Mouse (Mus musculus) embryonic facial prominence, embryonic 14.5 days (tissue): ENCODE measurements at regions not wholly inside any gene's neighbourhood (a gene's known extent, or its start where the extent isn't known, plus 50 kb on each side); places are given as distances from the start of the nearest gene placed in this dataset.

Experiments
- ATAC-seq: fragments of 200-750 bp; cut with Nextera tagmentation; 2 replicates; pipeline ENCODE4 v1.8.0; 2017; ENCODE audit warnings: low read depth, moderate number of reproducible peaks, moderate TSS enrichment
- DNase-seq: peaks from one replicate; pipeline ENCODE4 v3.0.0-alpha.2; 2015; ENCODE audit warnings: low spot score
- H3K27ac ChIP-seq: fragments of 300-500 bp; sonication (generic); replicated peaks from 2 replicates; pipeline ENCODE4 v1.5.1; 2014; ENCODE audit warnings: low read depth, mild to moderate bottlenecking, low read length, moderate library complexity
- H3K27me3 ChIP-seq: fragments of 300-500 bp; sonication (generic); replicated peaks from 2 replicates; pipeline ENCODE4 v1.6.1; 2014; ENCODE audit warnings: low read length; ENCODE audit not compliant: control insufficient read depth, insufficient read depth
- H3K36me3 ChIP-seq: fragments of 300-500 bp; sonication (generic); 2 replicates; pipeline ENCODE4 v1.6.1; 2014; ENCODE audit warnings: low read length, mixed read lengths; ENCODE audit not compliant: control insufficient read depth, insufficient read depth
- H3K4me1 ChIP-seq: fragments of 300-500 bp; sonication (generic); 2 replicates; pipeline ENCODE4 v1.6.1; 2014; ENCODE audit warnings: antibody characterized with exemption, low read length; ENCODE audit not compliant: control insufficient read depth, insufficient read depth
- H3K4me2 ChIP-seq: fragments of 300-500 bp; sonication (generic); 2 replicates; pipeline ENCODE4 v1.6.1; 2014; ENCODE audit warnings: low read depth, mild to moderate bottlenecking, low read length, moderate library complexity, mixed read lengths
- H3K4me3 ChIP-seq: fragments of 300-500 bp; sonication (generic); 2 replicates; pipeline ENCODE4 v1.5.1; 2014; ENCODE audit warnings: low read depth, mild to moderate bottlenecking, low read length
- H3K9ac ChIP-seq: fragments of 300-500 bp; sonication (generic); 2 replicates; pipeline ENCODE4 v1.6.1; 2014; ENCODE audit warnings: low read depth, mild to moderate bottlenecking, low read length, moderate library complexity, mixed read lengths
- H3K9me3 ChIP-seq: fragments of 300-500 bp; sonication (generic); 2 replicates; pipeline ENCODE4 v1.6.1; 2016; ENCODE audit warnings: low read length; ENCODE audit not compliant: control insufficient read depth
- WGBS: fragments of 180-500 bp; shearing (Covaris S2); extraction: QIAGEN DNeasy Blood & Tissue Kit; methylation state at CpG from one replicate; pipeline ENCODE4 v1.1.7; 2014; 5-methylcytosine and 5-hydroxymethylcytosine counted together

DNA sequence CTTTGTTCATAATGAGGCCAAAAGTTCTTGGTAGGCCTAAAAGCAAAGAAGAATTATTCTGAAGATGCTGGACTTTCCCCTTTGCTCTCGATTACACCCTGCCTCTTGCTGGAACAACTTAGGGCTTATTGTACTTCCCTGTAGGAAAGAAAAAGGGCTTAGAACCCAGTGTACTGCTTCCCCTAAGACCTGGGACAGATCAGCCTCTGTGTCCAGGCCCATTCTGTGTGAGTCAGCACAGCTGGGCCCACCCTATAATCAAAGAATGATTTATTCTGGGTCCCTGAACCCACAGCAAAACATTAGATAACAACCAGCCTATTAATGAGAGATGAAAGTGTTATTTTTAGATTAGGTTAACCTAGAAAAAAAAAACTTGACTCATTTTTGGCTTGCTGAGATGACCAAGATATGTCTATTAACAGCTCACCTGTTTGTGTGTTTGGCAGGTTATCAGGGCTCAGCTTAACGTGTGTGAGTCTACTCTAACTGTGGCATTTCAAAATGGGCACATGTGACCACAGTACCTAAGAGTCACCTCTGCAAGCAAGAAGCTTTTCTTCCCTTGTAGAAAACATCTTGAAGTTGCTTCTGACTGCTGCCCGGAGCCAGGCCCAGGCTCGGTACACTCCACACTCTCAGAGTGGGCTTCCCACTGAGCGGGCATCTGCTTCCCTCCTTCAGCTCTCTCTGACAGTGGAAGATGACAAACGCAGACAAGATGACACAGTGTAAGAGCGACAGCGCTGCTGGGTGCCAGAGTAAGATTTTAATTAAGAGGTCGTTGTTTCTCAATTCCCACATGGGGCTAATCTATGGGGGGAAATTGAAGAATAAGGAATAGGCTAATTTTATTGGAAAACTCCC is 115.9 kb upstream of the Foxq1 start:
- Histone ChIP-seq H3K9me3 (no peaks in the 10 kb centered on the region), H3K9ac (no peak overlapping the region), H3K4me1 (no peaks in the 10 kb centered on the region), H3K27me3 (no peaks in the 10 kb centered on the region), H3K27ac (no peak overlapping the region), H3K4me3 (no peak overlapping the region), H3K4me2 (no peak overlapping the region), H3K36me3 (no peaks in the 10 kb centered on the region)
- no peak for DNase-seq
- ATAC-seq = no peak
- 64% methylated on average over 9 of the region's 9 CpGs for WGBS

GRCm38 (mm10) chr13:31458883-31459282 is 97.1 kb upstream of the Foxq1 start:
- ATAC-seq (no peak), DNase-seq (peak; percentile 41)
- Histone ChIP-seq H3K27ac (no peak overlapping the region), H3K36me3 (no peaks in the 10 kb centered on the region), H3K4me1 (no peaks in the 10 kb centered on the region), H3K4me3 (no peak overlapping the region), H3K27me3 (no peaks in the 10 kb centered on the region), H3K4me2 (no peak overlapping the region), H3K9ac (no peak overlapping the region), H3K9me3 (no peaks in the 10 kb centered on the region)
- WGBS = 37% methylated on average over 2 of the region's 2 CpGs

DNA sequence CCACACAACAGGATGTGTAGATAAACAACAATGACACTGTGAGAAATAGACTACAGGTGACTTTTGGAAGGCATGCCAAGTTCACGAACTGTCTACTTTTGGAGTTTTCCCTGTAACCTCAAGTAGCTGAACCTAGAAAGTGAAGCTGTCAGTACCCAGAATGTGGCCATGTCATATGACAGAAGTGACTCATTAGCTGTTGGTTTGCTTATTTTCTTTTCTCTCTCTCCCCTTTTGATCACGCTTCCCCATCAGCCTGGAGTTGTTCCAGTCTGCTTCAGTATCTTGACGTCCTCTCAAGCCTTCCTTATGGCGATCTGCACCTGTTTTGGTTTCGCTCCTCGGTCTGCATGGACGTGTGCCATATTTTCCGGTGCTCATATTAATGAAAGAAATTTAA is 90.8 kb upstream of the Foxq1 start:
- no peak overlapping the region for H3K4me2 ChIP-seq
- no peaks in the 10 kb centered on the region for H3K27me3 ChIP-seq
- no peak overlapping the region for H3K4me3 ChIP-seq
- whole genome bisulfite sequencing = 75% methylated on average over 8 of the region's 8 CpGs
- H3K36me3 ChIP-seq = no peaks in the 10 kb centered on the region
- H3K27ac ChIP-seq = no peak overlapping the region
- ATAC-seq (no peak), DNase-seq (no peak)
- no peaks in the 10 kb centered on the region for H3K4me1 ChIP-seq
- H3K9ac ChIP-seq = no peak overlapping the region
- no peaks in the 10 kb centered on the region for H3K9me3 ChIP-seq

- no peak for DNase-seq
- Histone ChIP-seq H3K9ac (no peak overlapping the region), H3K27ac (no peak overlapping the region), H3K4me1 (no peaks in the 10 kb centered on the region), H3K4me2 (no peak overlapping the region), H3K9me3 (no peaks in the 10 kb centered on the region), H3K36me3 (no peaks in the 10 kb centered on the region), H3K27me3 (no peaks in the 10 kb centered on the region), H3K4me3 (no peak overlapping the region)
- 85% methylated on average over 4 of the region's 4 CpGs for WGBS
- no peak for ATAC-seq
These were observed 90.2 kb upstream of the Foxq1 start for GRCm38 (mm10) chr13:31465711-31466110.

- H3K9me3 ChIP-seq = no peaks in the 10 kb centered on the region
- H3K4me3 ChIP-seq = no peak overlapping the region
- no peak overlapping the region for H3K27ac ChIP-seq
- no peak overlapping the region for H3K9ac ChIP-seq
- H3K4me2 ChIP-seq = no peak overlapping the region
- no peaks in the 10 kb centered on the region for H3K27me3 ChIP-seq
- peak; percentile 17 for DNase-seq
- no peaks in the 10 kb centered on the region for H3K36me3 ChIP-seq
- ATAC-seq = no peak
- WGBS = 66% methylated on average over 3 of the region's 3 CpGs
- H3K4me1 ChIP-seq = no peaks in the 10 kb centered on the region
These were observed 87.8 kb upstream of the Foxq1 start for GRCm38 (mm10) chr13:31468131-31468530.

GRCm38 (mm10) chr13:31468983-31469382 is 87.0 kb upstream of the Foxq1 start:
- no peak for ATAC-seq
- Histone ChIP-seq H3K9me3 (no peaks in the 10 kb centered on the region), H3K4me2 (no peak overlapping the region), H3K36me3 (no peaks in the 10 kb centered on the region), H3K9ac (no peak overlapping the region), H3K4me3 (no peak overlapping the region), H3K27me3 (no peaks in the 10 kb centered on the region), H3K27ac (no peak overlapping the region), H3K4me1 (no peaks in the 10 kb centered on the region)
- no peak for DNase-seq
- WGBS = 61% methylated on average over 3 of the region's 3 CpGs

- WGBS = 78% methylated on average over 5 of the region's 5 CpGs
- no peaks in the 10 kb centered on the region for H3K36me3 ChIP-seq
- H3K9me3 ChIP-seq = no peaks in the 10 kb centered on the region
- H3K4me1 ChIP-seq = no peaks in the 10 kb centered on the region
- H3K9ac ChIP-seq = no peak overlapping the region
- DNase-seq (no peak), ATAC-seq (no peak)
- H3K4me2 ChIP-seq = no peak overlapping the region
- H3K4me3 ChIP-seq = no peak overlapping the region
- H3K27ac ChIP-seq = no peak overlapping the region
- no peaks in the 10 kb centered on the region for H3K27me3 ChIP-seq
These were observed 83.6 kb upstream of the Foxq1 start for GRCm38 (mm10) chr13:31472366-31472765.

DNA sequence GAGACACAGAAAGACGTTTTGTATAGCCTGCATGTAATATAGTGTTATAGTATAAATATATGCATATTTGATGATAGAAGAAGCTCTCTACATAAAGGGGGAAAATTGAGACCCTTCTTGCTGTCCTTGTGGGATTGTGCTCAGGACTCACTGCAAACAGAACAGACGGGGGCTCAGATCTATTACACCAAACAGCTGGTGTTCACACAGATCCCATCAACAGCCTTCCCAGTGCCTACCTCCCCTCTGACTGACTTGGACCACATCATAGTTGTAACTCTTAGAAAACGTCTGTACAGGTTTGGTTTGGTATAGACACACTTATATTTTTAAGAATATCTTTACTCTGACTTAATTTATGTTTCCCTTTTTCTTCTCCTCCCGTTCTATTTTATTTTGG is 83.1 kb upstream of the Foxq1 start:
- no peak overlapping the region for H3K4me2 ChIP-seq
- no peak overlapping the region for H3K4me3 ChIP-seq
- 61% methylated on average over 4 of the region's 4 CpGs for WGBS
- no peaks in the 10 kb centered on the region for H3K4me1 ChIP-seq
- ATAC-seq = no peak
- no peaks in the 10 kb centered on the region for H3K9me3 ChIP-seq
- H3K27ac ChIP-seq = no peak overlapping the region
- H3K27me3 ChIP-seq = no peaks in the 10 kb centered on the region
- no peak overlapping the region for H3K9ac ChIP-seq
- H3K36me3 ChIP-seq = no peaks in the 10 kb centered on the region
- no peak for DNase-seq

DNA sequence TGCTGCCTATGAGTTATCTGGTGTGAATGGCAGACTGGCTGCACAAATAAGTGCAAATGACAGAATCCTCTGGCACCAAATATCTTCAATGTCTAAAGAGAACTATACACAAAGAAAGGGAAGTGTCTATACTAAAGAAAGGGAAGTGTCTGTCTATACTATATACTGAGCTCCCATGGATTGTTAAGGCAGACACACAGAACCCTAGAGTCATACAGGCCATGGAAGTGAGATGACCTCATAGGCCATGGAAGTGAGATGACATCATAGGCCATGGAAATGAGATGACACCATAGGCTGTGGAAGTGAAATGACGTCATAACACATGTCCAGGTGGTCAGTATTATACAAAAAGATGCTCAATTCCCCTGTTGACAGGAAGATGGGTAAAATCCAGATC is 82.7 kb upstream of the Foxq1 start:
- no peak overlapping the region for H3K27ac ChIP-seq
- no peak for ATAC-seq
- no peak overlapping the region for H3K4me3 ChIP-seq
- no peak overlapping the region for H3K4me2 ChIP-seq
- H3K36me3 ChIP-seq = no peaks in the 10 kb centered on the region
- no peaks in the 10 kb centered on the region for H3K9me3 ChIP-seq
- H3K9ac ChIP-seq = no peak overlapping the region
- no peak for DNase-seq
- H3K4me1 ChIP-seq = no peaks in the 10 kb centered on the region
- H3K27me3 ChIP-seq = no peaks in the 10 kb centered on the region
- WGBS = 84% methylated on average over 1 of the region's 1 CpGs
